Mouse (Mus musculus): ENCODE measurements around the gene 4933412E24Rik. TPM values are rescaled to one million over a fixed set of nuclear protein-coding genes. Genes with fewer than 3 reads are reported as not detected.

Gene 4933412E24Rik
- not detected in 2 replicates for polyA plus RNA-seq (2012)

DNA sequence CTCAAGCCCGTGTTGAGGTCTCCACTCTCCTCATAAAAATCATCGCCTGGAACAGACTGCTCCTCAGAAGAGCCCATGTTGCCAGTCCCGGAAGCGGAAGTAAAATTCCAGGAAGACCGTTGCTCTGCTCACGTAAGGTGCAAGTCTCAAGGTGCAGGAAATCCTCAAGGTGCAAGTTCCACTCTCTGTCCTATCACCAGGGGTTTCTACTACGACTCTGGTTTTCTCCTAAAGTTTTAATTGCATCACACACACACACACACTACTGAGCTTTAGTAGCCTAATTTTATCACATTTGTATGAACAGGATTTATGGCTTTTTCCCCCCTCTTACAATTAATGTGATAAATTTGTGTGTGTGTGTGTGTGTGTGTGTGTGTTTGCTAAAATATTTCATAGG lies at the start of gene 4933412E24Rik:
TSS of gene 4933412E24Rik (minus strand) at position 101 of the 400 bp plus-strand sequence.
- Histone ChIP-seq H3K9me3 (ENCODE audit: control insufficient read depth, low read length) (no peaks in the 10 kb centered on the region; the same call in 1 of the 2 replicates), H3K4me3 (replicated peaks) (no peak within 1 kb of the TSS), H3K4me1 (ENCODE audit: control insufficient read depth) (no peaks in the 10 kb centered on the region), H3K36me3 (ENCODE audit: control insufficient read depth) (no peaks in the 10 kb centered on the region), H3K27me3 (ENCODE audit: control insufficient read depth) (no peaks in the 10 kb centered on the region)
- TF ChIP-seq TAL1 (IDR thresholded peaks at IDR 0.05; ENCODE audit: low read length) = no peak
- no peak for TF ChIP-seq GATA1 (IDR thresholded peaks at IDR 0.05; ENCODE audit: low read length)

DNA sequence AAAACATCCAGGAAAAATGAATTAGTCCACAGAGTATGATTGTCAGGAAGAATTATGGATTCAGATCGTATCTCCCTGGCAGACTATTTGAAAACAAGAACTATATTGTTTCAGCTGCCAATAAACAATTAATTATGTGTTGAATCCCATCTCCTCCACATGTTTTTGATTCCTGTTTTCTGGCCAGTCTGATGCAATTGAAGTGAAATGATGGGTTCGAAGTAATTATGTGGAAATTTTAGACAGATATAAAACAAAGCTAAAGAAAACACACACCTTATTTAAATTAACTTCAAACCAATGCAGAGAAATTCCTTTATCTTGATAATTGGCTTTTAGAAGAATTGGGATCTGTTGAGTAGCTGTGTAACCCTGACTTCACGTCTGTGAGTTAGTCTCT lies 14.3 kb upstream of the 4933412E24Rik start:
- H3K9me3 ChIP-seq (ENCODE audit: control insufficient read depth, low read length) = no peaks in the 10 kb centered on the region
- H3K4me3 ChIP-seq (replicated peaks) = no peak overlapping the region
- H3K36me3 ChIP-seq (ENCODE audit: control insufficient read depth) = no peaks in the 10 kb centered on the region
- H3K27me3 ChIP-seq (ENCODE audit: control insufficient read depth) = no peaks in the 10 kb centered on the region
- no peak for TF ChIP-seq GATA1 (IDR thresholded peaks at IDR 0.05; ENCODE audit: low read length)
- TF ChIP-seq TAL1 (IDR thresholded peaks at IDR 0.05; ENCODE audit: low read length) = no peak
- no peaks in the 10 kb centered on the region for H3K4me1 ChIP-seq (ENCODE audit: control insufficient read depth)

DNA sequence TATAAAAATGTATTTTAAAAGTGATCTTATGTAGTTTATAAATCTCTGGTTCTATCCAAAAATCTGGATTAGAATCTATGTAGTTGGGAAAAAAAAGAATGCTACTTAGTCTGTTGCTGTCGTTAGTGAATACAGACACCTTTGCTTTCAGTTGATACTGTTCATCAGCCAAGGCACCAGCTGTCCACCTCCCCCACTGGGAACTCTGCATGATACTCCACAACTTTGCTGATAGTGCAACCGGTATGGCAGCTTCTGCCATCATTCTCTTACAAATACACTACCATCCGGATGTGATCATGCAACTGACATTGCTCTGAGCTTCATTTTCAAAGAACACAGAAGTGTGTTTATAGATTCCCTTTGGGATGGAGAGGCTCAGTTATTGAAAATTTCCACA lies 4.8 kb upstream of the 4933412E24Rik start:
- TF ChIP-seq TAL1 (IDR thresholded peaks at IDR 0.05; ENCODE audit: low read length) = no peak
- no peak for TF ChIP-seq GATA1 (IDR thresholded peaks at IDR 0.05; ENCODE audit: low read length)
- Histone ChIP-seq H3K9me3 (ENCODE audit: control insufficient read depth, low read length) (no peaks in the 10 kb centered on the region; the same call in 1 of the 2 replicates), H3K4me1 (ENCODE audit: control insufficient read depth) (no peaks in the 10 kb centered on the region), H3K36me3 (ENCODE audit: control insufficient read depth) (no peaks in the 10 kb centered on the region), H3K4me3 (replicated peaks) (no peak overlapping the region), H3K27me3 (ENCODE audit: control insufficient read depth) (no peaks in the 10 kb centered on the region)

DNA sequence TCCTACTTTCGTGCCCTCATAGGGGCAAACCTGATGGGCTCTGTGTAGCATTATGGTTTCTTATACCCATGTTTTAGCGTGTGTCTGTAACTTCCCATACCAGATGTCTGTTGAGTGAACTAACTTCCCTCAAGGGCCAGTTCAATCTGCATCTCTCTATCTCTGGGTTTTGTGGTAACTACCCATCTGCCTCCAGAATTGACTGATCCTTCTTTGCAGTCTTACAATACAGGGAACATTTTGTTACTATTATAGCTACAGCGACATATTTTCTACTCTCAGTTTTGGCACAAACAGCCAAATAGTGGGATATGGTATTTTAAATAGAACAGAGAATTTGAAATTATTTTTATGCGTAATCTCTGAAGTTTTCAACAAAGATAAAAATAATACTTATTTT lies 6.2 kb downstream of the 4933412E24Rik start:
- no peak overlapping the region for H3K4me3 ChIP-seq (replicated peaks)
- H3K36me3 ChIP-seq (ENCODE audit: control insufficient read depth) = no peaks in the 10 kb centered on the region
- no peaks in the 10 kb centered on the region for H3K4me1 ChIP-seq (ENCODE audit: control insufficient read depth)
- H3K9me3 ChIP-seq (ENCODE audit: control insufficient read depth, low read length) = no peaks in the 10 kb centered on the region
- TF ChIP-seq TAL1 (IDR thresholded peaks at IDR 0.05; ENCODE audit: low read length) (no peak), GATA1 (IDR thresholded peaks at IDR 0.05; ENCODE audit: low read length) (no peak)
- H3K27me3 ChIP-seq (ENCODE audit: control insufficient read depth) = no peaks in the 10 kb centered on the region

DNA sequence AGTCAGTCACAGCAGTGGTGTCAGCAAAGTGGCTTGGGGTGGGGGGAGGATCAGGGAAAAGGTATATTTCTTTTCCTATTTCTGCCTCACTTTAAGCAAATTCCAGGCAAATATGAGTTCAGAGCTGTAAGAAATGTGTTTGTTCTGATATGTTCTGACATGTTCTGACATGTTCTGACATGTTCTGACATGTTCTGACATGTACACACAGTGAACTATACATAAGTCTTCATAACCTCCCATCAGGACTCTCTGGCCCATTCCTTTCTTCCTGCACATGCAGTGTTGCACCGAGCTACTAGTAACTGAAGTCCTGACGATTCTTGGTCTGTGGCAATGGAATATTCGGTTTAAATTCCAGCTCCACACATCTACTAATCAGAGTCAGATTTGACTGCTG lies 6.8 kb downstream of the 4933412E24Rik start:
- no peaks in the 10 kb centered on the region for H3K27me3 ChIP-seq (ENCODE audit: control insufficient read depth)
- H3K9me3 ChIP-seq (ENCODE audit: control insufficient read depth, low read length) = no peaks in the 10 kb centered on the region
- H3K4me3 ChIP-seq (replicated peaks) = no peak overlapping the region
- H3K4me1 ChIP-seq (ENCODE audit: control insufficient read depth) = no peaks in the 10 kb centered on the region
- no peak for TF ChIP-seq GATA1 (IDR thresholded peaks at IDR 0.05; ENCODE audit: low read length)
- TF ChIP-seq TAL1 (IDR thresholded peaks at IDR 0.05; ENCODE audit: low read length) = no peak
- no peaks in the 10 kb centered on the region for H3K36me3 ChIP-seq (ENCODE audit: control insufficient read depth)

DNA sequence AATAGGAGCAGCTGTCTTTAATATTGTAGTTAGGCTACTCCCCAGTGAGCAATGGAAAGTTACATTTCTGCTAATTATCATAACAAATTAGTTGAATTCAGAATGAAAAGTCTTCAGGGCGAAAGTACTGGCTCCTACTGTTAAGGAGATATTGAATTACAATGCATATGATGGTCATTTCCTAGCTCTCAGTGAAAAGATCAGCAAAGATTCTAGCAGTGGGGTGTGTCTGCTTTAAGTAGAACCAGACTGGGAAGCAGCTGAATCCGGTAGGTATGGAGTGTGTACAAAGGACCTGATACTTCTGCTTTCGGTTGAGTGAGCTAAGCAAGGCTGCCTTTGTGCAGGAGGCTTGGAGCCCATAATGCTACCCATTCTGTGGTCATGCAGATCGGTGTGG lies 32.6 kb downstream of the 4933412E24Rik start:
- Histone ChIP-seq H3K9me3 (ENCODE audit: control insufficient read depth, low read length) (no peaks in the 10 kb centered on the region), H3K36me3 (ENCODE audit: control insufficient read depth) (no peaks in the 10 kb centered on the region), H3K4me1 (ENCODE audit: control insufficient read depth) (no peaks in the 10 kb centered on the region), H3K27me3 (ENCODE audit: control insufficient read depth) (no peaks in the 10 kb centered on the region), H3K4me3 (replicated peaks) (no peak overlapping the region)
- TF ChIP-seq GATA1 (IDR thresholded peaks at IDR 0.05; ENCODE audit: low read length) (no peak), TAL1 (IDR thresholded peaks at IDR 0.05; ENCODE audit: low read length) (no peak)

DNA sequence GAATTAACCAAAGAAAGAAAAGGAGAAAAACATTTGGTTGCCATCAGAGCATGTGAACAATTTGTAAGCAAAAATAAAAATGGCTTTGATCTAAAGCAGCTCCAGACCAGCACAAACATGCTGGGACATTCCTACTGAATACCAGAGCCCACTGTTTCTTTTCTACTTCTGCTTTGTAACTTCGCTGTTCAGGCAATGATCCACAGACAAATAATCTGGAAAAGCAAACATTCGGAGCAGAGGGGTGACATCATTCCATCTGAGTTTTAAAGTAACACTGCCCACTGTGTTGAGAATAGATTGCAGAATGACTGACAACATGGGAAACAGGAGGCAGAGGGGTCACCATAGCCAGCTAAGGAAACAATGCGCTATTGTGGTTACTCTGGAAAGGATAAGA lies 41.1 kb downstream of the 4933412E24Rik start:
- H3K27me3 ChIP-seq (ENCODE audit: control insufficient read depth) = no peaks in the 10 kb centered on the region
- TF ChIP-seq GATA1 (IDR thresholded peaks at IDR 0.05; ENCODE audit: low read length) (no peak), TAL1 (IDR thresholded peaks at IDR 0.05; ENCODE audit: low read length) (no peak)

DNA sequence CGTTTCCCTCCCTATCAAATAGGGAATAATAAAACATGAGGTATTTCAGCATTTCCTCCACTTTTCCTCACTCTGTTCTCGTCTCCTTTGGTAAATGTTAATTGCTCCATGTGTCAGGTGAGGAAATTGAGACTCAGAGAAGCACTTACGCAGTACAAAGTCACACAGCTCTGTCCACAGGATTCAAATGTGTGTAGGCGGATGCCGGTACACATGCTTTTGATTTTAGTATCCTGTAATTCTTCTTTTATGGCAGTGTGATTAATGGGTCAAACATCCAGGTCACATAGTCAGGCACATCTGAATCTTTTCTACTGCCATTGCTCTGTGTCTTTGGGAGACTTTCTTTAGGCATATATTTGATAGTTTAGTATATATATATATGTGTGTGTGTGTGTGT lies 41.8 kb downstream of the 4933412E24Rik start:
- no peak for TF ChIP-seq GATA1 (IDR thresholded peaks at IDR 0.05; ENCODE audit: low read length)
- no peak for TF ChIP-seq TAL1 (IDR thresholded peaks at IDR 0.05; ENCODE audit: low read length)
- H3K9me3 ChIP-seq (ENCODE audit: control insufficient read depth, low read length) = no peaks in the 10 kb centered on the region
- no peak overlapping the region for H3K4me3 ChIP-seq (replicated peaks)
- no peaks in the 10 kb centered on the region for H3K36me3 ChIP-seq (ENCODE audit: control insufficient read depth)
- no peaks in the 10 kb centered on the region for H3K4me1 ChIP-seq (ENCODE audit: control insufficient read depth)
- H3K27me3 ChIP-seq (ENCODE audit: control insufficient read depth) = no peaks in the 10 kb centered on the region

More for the DNA sequence above, 41.1 kb downstream of the 4933412E24Rik start:
- H3K36me3 ChIP-seq (ENCODE audit: control insufficient read depth) = no peaks in the 10 kb centered on the region
- H3K4me3 ChIP-seq (replicated peaks) = no peak overlapping the region
- no peaks in the 10 kb centered on the region for H3K9me3 ChIP-seq (ENCODE audit: control insufficient read depth, low read length)
- H3K4me1 ChIP-seq (ENCODE audit: control insufficient read depth) = no peaks in the 10 kb centered on the region

DNA sequence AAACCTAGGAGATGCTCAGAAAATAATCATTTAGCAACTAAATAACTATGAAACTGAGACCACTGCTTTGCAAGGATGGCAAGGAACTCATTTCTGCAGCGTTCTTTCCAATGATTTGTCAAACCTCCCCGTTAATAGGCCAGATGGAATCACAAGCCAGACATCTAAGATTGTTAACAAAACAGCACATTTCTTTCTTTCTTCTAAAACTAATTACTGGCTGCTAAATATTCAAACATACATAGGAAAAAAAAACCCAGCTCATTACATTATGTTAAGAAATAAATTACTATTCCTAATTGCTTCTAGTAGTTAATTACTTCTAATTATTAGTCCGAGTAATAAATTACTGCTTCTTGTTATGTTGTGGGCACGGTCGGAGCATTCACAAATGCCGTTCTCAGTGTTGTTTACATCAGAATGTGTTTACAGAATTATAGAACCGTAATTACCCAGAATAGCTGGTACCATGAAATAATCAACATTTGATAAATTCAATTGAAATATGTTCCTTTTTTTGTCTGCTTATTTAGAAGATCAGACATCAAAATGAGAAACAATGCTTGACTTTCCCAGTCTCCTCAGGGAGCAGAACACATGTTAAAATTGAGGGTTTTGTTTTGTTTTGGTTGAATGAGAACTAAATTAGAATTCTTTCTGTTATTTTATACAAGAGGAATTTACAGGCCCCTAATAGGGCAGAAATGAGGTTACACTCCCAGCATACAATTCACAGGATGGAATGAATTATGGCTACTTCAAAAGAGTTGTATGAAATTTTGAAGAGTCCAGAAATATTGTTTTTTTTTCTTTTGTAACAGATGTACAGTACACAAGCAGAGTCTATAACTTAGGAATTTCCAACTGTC lies 42.5 kb downstream of the 4933412E24Rik start:
- Histone ChIP-seq H3K4me3 (replicated peaks) (no peak overlapping the region), H3K27me3 (ENCODE audit: control insufficient read depth) (no peaks in the 10 kb centered on the region), H3K36me3 (ENCODE audit: control insufficient read depth) (no peaks in the 10 kb centered on the region), H3K4me1 (ENCODE audit: control insufficient read depth) (no peaks in the 10 kb centered on the region), H3K9me3 (ENCODE audit: control insufficient read depth, low read length) (no peaks in the 10 kb centered on the region)
- TF ChIP-seq TAL1 (IDR thresholded peaks at IDR 0.05; ENCODE audit: low read length) = no peak
- no peak for TF ChIP-seq GATA1 (IDR thresholded peaks at IDR 0.05; ENCODE audit: low read length)

Measured in erythroblast, embryonic 14.5 days (primary cell).